Mouse (Mus musculus) spleen, postnatal 36 days (tissue): ENCODE measurements around the gene Rpl38.
"Not testable (repeated sequence)": the region's sequence is repeated elsewhere in the genome, so short reads cannot be mapped to it uniquely, and the experiment has no call there.

Experiments used
- DNase-seq, 2 experiments: peaks; one replicate each; pipeline ENCODE4 v3.0.0; 2022; ENCODE audit warnings: low spot score in 2 of 2, mixed read lengths in 1 of 2

Rpl38 gene

DNA sequence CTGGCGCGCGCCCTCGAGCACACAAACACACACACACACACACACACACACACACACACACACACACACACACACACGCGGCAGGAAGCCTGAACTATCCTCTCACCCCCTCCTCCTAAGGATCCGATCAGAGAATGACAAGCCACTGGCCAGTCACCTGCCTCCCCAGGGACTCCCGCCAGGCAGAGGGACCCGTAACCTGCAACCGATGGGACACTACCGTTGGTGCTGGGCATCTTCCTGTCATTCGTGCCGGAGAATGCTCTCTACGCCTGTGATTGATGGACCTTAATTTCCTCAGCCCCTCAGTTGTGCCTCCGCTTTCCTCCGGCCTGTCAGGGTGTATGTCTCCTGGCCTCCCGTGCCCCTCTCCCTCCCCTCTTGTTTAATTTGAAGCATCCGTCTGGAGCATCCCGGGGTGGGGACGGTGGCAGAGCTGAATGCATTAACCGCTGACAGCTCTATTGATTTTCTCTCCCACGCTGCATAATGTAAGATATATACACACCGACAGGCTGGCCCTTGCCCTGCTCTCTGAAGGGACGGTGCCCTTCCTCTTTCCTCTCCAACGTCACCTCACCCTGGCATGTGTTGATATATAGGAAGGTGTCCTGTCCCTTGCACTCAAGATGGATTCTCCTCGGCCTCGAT lies 11.2 kb upstream of the Rpl38 start:
- DNase-seq, result no peak

DNA sequence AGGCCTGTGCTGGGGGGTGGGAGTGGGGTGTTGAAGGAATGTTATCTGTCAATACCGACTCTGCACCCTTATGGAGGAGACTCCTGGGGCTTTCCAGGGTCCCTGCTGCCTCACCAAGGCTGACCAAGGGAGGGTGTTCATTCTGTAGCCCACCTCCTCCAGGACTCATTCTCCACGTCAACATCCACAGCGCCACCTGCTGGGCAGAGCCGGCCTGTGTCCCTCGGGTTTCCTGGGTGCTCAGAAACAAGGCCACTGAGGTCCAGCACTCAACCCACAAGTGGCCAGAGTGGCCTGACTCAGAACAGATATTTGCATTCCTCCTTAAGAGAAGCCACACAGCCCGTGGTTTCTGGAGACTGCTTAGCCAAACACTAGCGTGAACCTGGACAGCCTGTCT lies 10.6 kb upstream of the Rpl38 start:
- peak in 1 of 2 experiments; percentile 37 for DNase-seq

DNA sequence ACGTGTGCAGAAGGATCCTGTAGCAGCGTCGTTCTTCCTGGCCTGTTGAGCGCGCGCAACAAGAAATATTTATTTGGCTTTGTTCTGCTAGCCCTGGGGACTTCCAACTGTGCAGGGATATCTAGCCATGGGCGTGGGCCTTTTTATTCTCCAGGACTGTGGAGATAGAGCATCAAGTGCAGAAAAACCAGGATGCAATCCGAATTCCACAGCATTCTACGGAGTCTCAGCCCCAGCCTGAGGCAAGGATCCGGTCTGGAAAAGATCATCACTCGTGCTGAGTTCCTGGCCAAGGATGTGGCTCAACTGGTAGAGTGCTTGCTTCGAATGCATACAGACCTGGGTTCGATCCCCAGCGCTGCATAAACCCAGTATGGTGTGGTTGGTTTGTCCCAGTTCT lies 6.2 kb upstream of the Rpl38 start:
- no peak for DNase-seq

DNA sequence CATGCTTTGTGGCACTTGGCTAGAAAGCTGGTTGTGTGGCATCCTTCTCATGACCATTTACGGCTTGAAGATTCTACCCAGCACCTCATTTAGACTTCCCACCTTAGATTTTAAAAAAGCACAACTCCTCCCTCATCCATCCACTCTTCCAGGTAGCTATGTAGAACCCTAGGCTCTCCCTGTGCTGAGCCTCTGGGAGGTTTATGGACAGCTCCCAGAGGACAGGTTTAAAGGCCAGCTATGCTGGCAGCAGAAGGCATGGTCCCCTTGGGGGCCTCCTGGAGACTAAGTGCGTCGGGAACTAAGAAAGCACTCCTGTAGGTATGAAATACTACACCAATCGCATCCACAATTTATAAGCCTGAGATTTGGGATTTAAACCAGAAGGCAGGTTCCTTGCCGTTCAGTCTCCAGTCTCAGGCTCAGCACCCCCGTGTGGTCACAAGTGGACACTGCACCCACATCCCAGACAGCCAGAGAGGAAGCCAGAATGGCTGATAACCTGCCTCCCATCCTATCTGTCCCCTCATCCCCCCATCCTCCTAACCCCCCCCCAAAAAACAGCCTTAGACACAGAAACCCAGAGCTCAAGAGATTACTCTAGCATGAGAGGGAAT lies 5.5 kb upstream of the Rpl38 start:
- peak; percentile 28 to 47 for DNase-seq

DNA sequence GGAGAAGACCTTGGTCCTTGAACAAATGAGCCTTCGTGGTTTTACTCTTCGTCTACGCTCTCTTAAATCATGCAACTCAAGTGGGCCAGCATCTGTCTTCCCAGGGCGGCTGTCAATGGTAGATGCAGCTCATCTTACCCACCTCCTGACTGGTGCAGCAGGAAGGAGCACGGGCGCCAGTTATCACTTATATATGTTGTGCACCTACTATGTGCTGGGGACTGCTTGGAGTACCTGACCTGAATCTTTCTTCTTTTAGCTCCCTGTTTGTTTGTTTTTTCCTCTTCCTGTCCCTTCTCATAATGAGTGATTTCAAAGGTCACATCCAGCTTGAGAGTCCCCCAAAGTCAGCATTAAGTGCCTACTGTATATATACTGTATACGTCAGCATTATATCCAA lies 4.2 kb upstream of the Rpl38 start:
- DNase-seq, result no peak

DNA sequence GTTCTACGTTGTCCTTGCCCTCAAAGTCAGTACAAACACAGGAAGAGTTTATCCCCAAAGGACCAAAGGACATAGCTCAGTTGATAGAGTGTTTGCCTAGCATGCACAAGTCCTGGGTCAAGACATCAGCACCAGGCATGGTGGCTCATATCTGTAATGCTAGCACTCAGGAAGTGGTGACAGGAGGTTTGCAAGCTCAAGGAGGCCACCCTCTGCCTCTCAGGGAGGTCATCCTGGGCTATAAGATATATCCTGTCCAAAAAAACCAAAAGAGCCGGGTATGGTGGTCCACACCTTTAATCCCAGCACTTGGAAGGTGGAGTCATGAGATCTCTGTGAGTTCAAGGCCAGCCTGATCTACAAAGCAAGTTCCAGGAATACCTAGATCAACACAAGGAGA lies 2.9 kb upstream of the Rpl38 start:
- no peak for DNase-seq

DNA sequence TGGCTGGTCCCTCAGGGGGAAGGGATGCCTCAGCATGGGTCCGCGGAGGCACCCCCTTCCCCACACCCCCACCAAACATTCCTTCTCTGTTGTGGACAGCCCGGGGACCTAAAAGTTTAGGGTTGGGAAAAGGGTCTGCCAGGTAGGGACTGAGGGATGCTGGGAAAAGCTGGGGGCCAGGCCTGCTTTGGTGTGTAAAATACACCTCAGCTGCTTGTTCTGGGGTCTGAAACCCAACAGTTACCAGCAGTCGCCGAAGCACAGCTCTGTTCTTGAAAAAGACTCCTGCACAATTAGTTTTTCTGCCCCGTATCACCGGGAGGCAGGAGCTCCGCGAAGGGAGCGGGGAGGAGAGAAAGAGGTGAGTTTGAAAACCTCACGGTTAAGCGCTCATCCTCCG lies 1.5 kb upstream of the Rpl38 start:
- DNase-seq, result no peak

DNA sequence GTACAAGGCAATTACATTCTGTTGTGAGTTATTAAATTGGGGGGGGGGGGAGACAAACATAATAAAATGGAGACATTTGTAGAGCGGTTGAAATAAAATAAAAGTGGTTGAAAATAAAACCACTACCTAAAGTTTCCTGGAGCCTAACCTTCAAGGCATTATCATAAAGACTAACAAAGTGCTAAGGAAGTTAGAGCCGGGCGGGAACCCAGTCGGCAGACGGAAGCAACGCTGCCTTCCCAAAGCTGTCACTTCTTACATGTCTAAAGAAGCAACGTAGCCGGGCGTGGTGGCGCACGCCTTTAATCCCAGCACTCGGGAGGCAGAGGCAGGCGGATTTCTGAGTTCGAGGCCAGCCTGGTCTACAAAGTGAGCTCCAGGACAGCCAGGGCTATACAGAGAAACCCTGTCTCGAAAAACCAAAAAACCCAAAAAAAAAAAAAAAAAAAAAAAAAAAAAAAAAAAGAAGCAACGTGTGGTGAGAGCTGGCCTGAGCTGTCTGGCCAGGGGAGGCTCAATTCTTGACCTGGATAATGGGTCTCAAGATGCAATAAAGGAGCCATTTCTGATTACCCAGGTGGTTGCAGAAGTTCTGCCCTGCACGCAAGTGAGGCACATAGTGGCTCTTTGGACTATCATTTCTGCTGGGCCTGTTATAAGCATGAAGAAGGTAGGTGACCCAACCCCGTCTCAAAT lies 940 bp upstream of the Rpl38 start:
- DNase-seq, result no peak

DNA sequence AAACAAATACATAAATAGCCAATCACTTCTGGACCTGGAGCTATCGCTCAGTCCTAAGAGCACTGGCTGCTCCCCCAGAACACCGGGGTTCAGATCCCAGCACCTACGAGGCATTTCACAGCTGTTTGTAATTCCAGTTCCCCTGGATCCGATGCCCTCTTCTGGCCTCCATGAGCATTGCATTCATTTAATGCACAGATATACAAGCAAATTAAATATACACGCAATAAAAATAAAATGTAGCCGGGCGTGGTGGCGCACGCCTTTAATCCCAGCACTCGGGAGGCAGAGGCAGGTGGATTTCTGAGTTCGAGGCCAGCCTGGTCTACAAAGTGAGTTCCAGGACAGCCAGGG lies 415 bp upstream of the Rpl38 start:
- DNase-seq, result peak in 1 of 2 experiments; percentile 51

DNA sequence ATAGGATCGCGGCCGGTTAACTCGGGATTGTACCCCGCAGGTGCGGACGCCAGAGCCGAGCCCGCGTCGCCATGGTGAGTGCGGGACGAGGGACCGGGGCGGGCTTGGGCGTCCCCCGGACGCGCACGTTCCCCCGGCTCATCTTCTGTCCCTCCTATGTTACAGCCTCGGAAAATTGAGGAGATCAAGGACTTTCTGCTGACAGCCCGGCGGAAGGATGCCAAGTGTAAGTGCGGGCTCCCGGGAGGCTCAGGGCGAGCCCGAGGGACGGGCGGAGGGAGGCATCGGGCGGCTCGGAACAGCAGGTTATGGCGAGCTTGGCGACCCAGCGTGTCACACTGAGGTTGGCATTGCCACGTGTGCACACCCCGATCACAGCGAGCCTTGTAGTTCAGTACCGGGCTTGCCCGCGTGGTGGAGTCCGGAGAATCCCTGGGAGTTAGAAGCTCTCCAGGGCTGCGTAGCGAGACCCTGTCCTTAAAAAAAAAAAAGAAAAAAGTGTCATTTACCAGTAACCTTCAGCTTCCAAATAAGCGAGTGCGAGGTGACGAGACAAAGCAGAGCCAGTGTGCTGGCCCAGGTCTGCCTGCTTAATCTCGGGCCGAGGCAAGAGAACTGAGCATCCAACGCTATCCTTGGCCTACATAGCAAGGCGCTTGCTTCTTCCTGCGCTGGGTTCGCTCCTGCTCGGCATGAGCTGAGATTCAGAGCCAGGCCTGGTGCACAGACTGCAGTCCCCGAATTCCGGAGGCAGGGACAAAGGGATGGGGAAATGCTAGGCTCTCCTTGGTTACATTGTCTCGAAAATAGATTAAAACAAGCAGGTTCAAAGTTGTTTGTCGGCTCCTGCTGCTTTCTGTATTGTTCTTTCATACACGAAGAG lies 658 bp downstream of the Rpl38 start:
- peak; percentile 51 to 70 for DNase-seq

DNA sequence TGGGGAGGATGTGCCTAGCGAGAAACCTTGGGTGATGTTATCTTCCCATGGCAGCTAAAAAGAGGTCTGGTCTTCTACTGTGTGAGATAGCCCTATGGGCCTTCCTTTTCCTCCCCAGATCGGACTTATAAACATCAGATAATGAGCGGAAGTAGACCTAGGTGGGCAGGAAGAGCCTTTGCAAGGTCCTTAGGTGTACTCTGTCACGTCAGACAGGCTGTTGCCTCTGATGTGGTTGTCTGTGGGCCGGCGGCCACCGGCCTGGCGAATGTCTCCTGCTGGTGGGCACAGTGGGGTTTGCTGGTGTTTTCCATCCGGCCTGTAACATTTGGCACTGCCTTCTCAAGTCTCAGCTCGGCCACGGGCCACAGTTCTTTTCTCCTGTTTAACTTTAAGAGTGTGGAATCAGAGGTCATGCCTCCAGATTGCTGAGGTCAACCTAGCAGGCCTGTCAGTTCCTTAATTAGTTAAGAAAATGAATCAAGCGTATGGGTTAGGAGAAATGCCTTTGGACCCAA lies 1.4 kb downstream of the Rpl38 start:
- DNase-seq, result no peak

DNA sequence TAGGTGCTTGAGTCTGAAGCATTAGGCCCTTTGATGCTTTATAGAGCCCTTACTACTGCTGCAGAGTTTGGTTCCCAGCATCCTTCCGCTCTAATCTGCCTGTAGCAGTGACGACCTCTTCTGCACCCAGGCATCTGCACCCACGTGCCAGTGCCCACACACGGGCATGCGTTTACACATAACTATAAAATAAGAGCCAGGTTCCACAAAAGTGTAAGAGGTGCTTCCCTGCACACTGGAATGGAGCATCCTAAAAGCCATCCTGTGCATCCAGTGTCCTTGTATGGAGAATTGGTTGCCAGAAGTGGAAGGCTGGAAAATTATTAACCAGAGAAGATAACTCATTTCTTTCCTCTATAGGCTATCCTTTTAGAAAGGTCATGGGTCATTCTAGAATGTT lies 2.8 kb downstream of the Rpl38 start:
- DNase-seq, result no peak

DNA sequence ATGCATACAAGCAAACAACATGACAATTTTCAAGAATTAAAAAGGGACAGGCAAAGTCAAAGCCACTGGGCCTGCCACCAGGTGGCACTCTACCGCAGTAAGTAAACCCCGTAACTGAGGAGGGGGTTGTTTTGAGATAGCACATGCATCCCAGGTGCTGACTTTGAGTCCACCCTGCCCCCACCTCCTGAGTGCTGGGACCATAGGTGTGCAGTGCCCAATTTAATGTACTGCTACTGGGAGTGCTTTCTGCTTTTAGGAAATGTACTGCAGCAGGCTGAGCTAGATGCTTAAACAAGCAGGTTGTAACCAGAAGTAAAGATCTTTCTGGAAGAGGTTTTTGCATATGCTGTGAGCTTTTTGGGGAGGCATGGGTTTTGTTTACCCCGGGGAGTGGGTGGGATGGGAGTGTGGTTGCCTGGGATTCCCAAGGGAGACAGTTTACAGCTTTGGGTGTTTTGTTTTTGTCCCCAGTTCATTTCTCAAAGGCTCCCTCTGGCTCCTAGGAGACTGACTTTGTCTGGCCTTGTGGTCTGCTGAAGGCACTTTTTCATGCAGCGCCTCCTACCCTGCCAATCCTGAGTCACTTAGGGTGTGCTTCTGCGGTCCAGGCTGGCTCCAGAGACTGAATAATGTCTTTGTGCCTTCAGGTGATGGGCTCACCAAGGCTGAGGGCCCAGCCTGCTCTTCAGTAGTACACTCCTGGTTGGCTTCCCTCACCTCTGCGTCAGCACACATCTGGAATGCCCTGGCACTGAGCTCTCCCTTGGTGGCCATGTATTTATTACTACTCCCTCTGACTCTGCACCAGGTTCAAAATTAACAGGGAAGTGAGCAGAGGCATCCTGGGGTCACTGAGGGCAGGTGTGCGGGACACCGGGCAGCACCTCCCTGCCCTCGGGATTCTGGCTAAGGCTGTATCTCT lies 4.7 kb downstream of the Rpl38 start:
- no peak for DNase-seq

DNA sequence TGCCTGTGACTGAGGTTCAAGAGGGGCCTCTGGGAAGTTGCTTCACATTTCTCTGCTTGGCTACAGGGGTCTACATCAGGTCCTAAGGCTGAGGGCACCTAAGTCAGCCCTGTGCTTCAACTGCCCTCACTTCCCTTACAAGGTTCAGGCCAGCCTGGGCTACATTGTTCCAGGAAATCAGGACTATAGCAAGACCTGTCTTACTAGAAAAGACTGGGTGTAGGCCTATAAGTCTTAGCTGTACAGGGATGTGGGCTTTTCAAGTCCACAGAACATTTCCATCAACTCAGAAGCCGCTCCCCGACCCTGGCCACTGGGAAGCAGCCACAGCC lies 5.4 kb downstream of the Rpl38 start:
- no peak for DNase-seq

DNA sequence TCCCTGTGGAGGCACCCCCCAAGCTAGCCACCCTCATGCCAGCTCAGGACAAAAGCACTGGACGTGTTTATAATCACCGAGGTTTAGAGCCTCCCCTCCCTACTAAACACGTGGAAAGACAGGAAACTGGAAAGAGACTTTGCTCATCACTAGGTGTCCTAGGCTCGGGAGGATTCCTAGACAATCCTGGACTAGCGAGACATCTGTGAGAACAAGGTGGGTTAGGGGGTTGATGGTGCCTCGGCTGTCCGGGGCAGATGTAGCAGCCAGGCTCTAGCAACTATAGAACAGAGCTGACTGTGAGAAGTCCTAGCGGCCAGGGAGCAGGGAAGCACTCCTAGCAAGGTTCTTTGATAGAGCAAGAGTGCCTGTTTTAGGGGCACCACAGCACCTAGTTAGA lies 5.9 kb downstream of the Rpl38 start:
- DNase-seq, result no peak

DNA sequence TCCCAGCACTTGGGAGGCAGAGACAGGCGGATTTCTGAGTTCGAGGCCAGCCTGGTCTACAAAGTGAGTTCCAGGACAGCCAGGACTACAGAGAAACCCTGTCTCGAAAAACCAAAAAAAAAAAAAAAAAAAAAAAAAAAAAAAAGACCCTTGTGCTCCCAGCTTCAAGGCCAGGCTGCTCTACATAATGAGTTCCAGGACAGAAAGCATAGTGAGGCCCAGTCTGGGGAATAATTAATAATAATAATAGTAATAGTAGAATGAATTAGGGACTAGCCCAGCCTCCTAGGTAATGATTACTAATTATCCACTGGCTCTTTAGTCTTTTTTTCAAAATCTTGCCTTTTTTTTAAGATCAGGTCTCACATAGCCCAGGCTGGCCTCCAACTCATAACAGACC lies 6.5 kb downstream of the Rpl38 start:
- DNase-seq, result not testable (repeated sequence)

DNA sequence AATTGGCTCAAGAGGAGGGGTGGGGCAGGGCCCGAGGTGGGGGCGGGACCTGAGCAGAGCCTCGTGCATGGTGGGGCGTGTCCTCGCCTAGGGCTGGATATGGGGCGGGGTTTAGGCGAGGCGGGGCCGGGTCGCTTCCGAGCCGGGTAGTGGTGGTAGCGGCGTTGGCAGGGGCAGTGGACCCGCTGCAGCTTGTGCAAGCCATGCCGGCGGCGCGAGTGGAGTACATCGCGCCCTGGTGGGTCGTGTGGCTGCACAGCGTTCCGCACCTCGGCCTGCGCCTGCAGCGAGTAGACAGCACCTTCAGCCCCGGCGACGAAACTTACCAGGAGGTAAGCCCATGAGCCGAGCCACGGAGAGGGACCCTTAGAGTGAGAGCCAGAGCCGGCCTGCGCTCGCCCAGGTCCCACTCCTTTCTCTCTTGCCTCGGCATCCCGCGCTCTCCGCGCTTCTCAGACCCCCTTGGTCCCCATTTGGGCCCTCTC lies 7.1 kb downstream of the Rpl38 start, which contains the start of gene Ttyh2:
Gene Ttyh2, plus strand, starts transcription at position 91 of the 485 bp plus-strand sequence.
- peak; percentile 77 to 78 for DNase-seq

DNA sequence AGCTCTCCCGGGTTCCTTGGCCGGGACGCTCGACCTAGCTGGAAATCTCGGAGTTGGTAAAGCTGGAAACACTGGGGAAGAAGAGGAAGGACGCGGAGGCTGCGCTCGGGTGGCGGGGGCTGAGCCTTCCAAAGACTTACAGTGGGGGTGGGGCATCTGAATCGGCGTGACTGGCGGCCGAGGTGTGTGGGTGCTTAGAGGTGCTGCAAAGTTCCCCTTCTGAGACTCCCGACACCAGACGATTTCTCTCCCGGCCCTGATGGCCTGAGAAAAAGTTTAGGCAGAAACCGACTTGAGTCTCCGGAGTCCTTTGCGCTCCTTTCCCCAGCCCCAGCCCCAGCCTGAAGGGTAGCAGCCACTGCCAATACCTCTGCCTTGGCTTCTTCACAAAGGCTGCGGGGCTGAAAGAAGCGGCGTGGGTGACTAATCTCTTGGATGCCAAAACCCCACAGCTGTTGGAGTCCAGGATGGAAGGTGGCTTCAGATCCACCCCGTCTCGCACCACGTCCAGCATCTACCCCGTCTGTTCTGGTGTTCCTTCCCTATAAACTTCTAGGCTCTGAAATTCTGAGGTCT lies 7.6 kb downstream of the Rpl38 start:
- DNase-seq, result peak; percentile 41 to 44

DNA sequence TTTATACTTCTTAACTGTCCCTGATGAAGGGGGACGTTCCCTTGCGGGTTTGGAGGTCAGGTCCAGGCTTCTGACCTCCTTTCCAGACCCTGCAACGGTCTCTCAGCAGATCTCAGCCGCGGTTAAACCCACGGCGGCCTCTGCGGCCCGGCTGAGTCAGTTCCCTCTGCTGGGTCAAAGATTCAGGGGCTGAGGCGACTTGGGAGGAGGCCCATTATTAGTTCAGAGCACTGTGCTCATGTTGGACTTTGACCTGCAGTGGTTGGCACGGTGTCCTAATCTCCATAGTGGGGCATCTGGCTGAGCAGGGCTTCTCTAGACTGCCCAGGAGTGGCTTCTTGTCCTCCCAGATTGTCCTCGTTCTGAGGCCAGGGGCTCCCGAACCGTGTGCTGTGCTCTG lies 8.1 kb downstream of the Rpl38 start:
- no peak for DNase-seq

DNA sequence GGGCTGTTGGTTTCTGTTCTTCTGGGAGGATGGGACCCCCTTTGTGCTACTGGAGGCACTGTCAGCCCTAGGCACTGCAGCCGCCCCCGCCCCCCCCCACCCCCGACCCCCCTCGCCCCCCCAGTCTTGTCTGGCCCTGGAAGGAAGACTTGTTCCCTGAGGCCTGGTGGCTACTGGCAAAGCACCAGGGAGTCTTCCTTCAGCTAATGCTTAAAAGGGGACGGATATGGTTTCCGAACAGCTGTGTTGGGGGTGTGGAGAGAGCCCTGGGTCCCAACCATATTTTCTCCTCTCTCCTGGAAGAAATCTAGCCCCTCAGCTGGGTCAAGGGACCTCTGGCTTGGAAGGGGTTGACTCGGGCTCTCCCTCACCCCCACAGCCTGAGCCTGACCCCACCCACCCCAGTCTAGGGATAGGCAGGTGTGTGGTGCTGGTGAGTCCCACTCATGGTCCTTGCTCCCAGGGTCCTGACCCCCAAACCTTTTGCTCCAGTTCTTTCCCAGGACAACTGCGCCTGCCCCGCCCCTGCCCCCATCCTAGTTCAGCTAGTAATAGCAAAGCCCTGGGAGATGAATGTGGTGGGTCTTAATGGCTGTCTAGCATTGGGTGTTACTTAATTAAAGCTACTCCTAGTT lies 8.7 kb downstream of the Rpl38 start:
- DNase-seq, result no peak
